Mouse (Mus musculus) lung, postnatal 0 days (tissue): ENCODE measurements around the gene Nrxn3.

ENCODE experiments used
- CTCF ChIP-seq: IDR thresholded peaks from 2 replicates; pipeline ENCODE4 v1.5.1; 2016; ENCODE audit warnings: antibody characterized with exemption, mild to moderate bottlenecking
- EP300 ChIP-seq: IDR thresholded peaks from 2 replicates; pipeline ENCODE4 v1.6.1; 2016; ENCODE audit warnings: antibody characterized with exemption, mild to moderate bottlenecking, control low read depth

GRCm38 (mm10) chr12:89592459-89592858 lies 869.8 kb downstream of the Nrxn3 start:
- TF ChIP-seq CTCF, result no peak
- TF ChIP-seq EP300, result no peak
